Mouse (Mus musculus) retina, postnatal 7 days (tissue): ENCODE measurements around the gene Klhl4.

Source experiments
- DNase-seq: peaks from one replicate; pipeline ENCODE4 v3.0.0-alpha.2; 2012; ENCODE audit warnings: low read depth, low spot score

Gene Klhl4

GRCm38 (mm10) chrX:114473782-114474731, at the start of gene Klhl4:
Gene Klhl4 (plus strand): TSS chrX:114474333.
- DNase-seq = no peak

GRCm38 (mm10) chrX:114484153-114484552, 10.0 kb downstream of the Klhl4 start:
- DNase-seq = no peak

GRCm38 (mm10) chrX:114486691-114487090, 12.6 kb downstream of the Klhl4 start:
- no peak for DNase-seq

- DNase-seq = no peak
Measured at GRCm38 (mm10) chrX:114558141-114558540, 84.0 kb downstream of the Klhl4 start.

GRCm38 (mm10) chrX:114582311-114582710, 108.2 kb downstream of the Klhl4 start:
- no peak for DNase-seq
